Mouse (Mus musculus): ENCODE data around the gene Spata45.

DNA sequence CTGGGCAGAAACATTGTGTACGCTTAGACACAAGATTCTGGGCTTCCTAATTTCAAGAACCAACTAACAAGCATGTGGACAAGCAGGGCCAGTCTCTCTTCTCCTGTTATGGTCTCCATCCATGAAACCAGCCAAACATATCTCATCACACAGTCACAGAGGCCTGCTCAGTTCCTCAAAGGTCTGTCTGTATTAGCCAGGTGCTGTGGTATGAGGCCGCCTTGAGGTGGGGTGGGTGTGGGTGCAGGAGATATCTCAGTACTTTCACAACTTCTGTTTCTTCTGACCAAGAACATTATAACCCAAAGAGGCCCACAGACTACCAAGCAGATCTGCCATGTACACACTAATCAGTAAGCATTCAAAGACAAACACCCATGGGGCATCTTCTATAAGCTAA lies 8.8 kb downstream of the Spata45 start:
- TF ChIP-seq GATA1 (IDR thresholded peaks at IDR 0.05; ENCODE audit: borderline replicate concordance, low read length) (no peak), FLI1 (IDR thresholded peaks at IDR 0.05; ENCODE audit: low read length) (no peak)

All from megakaryocyte, embryonic 14.5 days (primary cell).